Mouse (Mus musculus): Measurements from ENCODE around the gene Rapgef3.

DNA sequence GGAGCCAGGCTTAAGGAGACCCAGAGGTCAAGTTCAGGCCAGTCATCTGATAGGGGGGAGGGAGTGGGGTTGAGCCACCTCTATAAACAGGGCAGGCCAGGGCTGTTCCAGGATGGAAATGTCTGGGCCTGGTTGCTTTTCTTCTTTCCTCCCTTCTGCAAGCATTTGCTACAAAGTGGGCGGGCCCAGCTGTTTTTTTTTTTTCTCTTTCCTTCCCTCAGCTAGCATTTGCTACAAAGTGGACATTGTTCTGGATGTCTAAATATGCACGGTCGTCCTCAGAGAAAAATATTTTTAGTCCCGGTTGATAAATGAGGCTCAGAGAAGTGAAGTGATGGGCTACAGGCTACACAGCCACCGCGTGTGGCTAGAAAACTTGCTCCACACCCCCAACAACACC is 13.3 kb downstream of the Rapgef3 start:
- TF ChIP-seq POLR2AphosphoS2 (IDR thresholded peaks at IDR 0.05; ENCODE audit: low read length), result no peak
- no peak for TF ChIP-seq EP300 (IDR thresholded peaks at IDR 0.05; ENCODE audit: low read depth in 1 of 2, low read length in 2 of 2)
- no peak for TF ChIP-seq TBP (IDR thresholded peaks at IDR 0.05; ENCODE audit: low read depth, low read length)

Data from MEL (cell line).